Mouse (Mus musculus) lung, postnatal 0 days (tissue): ENCODE measurements at regions not wholly inside any gene's neighbourhood (a gene's known extent, or its start where the extent isn't known, plus 50 kb on each side); places are given as distances from the start of the nearest gene placed in this dataset.
A peak's percentile ranks its signal among the peaks of the same experiment; 100 is the strongest.
"Not testable (repeated sequence)": the region's sequence is repeated elsewhere in the genome, so short reads cannot be mapped to it uniquely, and the experiment has no call there.

Experiments used
- ATAC-seq: fragments of 200-750 bp; cut with Nextera tagmentation; 2 replicates; pipeline ENCODE4 v1.8.0; 2017; ENCODE audit warnings: moderate library complexity
- DNase-seq: peaks from one replicate; pipeline ENCODE4 v3.0.0-alpha.2; 2016; ENCODE audit warnings: low spot score
- H3K27ac ChIP-seq: fragments of 300-500 bp; sonication (generic); 2 replicates; pipeline ENCODE4 v1.5.1; 2014; ENCODE audit warnings: antibody characterized with exemption, mild to moderate bottlenecking, low read length, mixed read lengths
- H3K27me3 ChIP-seq: fragments of 300-500 bp; sonication (generic); replicated peaks from 2 replicates; pipeline ENCODE4 v1.6.1; 2014; ENCODE audit warnings: low read length, mixed read lengths; ENCODE audit not compliant: insufficient read depth
- H3K36me3 ChIP-seq: fragments of 300-500 bp; sonication (generic); 2 replicates; pipeline ENCODE4 v1.6.1; 2014; ENCODE audit warnings: low read length, mixed read lengths; ENCODE audit not compliant: insufficient read depth
- H3K4me1 ChIP-seq: fragments of 300-500 bp; sonication (generic); 2 replicates; pipeline ENCODE4 v1.6.1; 2014; ENCODE audit warnings: antibody characterized with exemption, low read depth, low read length, mixed read lengths; ENCODE audit not compliant: insufficient read depth
- H3K4me2 ChIP-seq: fragments of 300-500 bp; sonication (generic); replicated peaks from 2 replicates; pipeline ENCODE4 v1.6.1; 2014; ENCODE audit warnings: low read depth, mild to moderate bottlenecking, low read length, moderate library complexity, mixed read lengths
- H3K4me3 ChIP-seq: fragments of 300-500 bp; sonication (generic); 2 replicates; pipeline ENCODE4 v1.5.1; 2014; ENCODE audit warnings: low read depth, low read length
- H3K9ac ChIP-seq: fragments of 300-500 bp; sonication (generic); replicated peaks from 2 replicates; pipeline ENCODE4 v1.6.1; 2014; ENCODE audit warnings: low read depth, mild to moderate bottlenecking
- H3K9me3 ChIP-seq: fragments of 300-500 bp; sonication (generic); 2 replicates; pipeline ENCODE4 v1.6.1; 2016; ENCODE audit warnings: low read length, mixed read lengths
- CTCF ChIP-seq: IDR thresholded peaks from 2 replicates; pipeline ENCODE4 v1.5.1; 2016; ENCODE audit warnings: antibody characterized with exemption, mild to moderate bottlenecking
- EP300 ChIP-seq: IDR thresholded peaks from 2 replicates; pipeline ENCODE4 v1.6.1; 2016; ENCODE audit warnings: antibody characterized with exemption, mild to moderate bottlenecking, control low read depth
- WGBS: fragments of 180-500 bp; shearing (Covaris S2); extraction: QIAGEN DNeasy Blood & Tissue Kit; methylation state at CpG from one replicate; pipeline ENCODE4 v1.1.7; 2014; 5-methylcytosine and 5-hydroxymethylcytosine counted together

DNA sequence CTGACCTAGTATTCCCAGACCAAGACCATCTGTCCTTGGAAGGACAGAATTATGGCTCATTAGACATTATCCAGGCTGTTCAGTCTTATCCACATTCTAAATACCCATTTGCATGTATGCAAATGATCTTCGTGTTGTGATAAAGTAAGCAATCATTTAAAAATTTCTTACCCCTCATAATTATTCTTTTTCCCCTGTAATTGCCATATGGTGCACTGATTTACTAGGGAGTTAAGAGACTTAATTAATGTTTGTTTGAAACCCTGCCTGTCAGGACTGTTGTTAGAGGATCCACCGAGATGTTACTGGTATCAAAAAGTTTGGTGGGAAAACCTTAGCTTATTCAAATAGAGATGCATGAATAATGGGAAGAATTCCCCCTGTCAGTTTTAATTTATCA, 103.2 kb upstream of the Galnt18 start:
- no peak for ATAC-seq
- 74% methylated on average over 2 of the region's 2 CpGs for WGBS
- TF ChIP-seq EP300 (no peak), CTCF (no peak)

DNA sequence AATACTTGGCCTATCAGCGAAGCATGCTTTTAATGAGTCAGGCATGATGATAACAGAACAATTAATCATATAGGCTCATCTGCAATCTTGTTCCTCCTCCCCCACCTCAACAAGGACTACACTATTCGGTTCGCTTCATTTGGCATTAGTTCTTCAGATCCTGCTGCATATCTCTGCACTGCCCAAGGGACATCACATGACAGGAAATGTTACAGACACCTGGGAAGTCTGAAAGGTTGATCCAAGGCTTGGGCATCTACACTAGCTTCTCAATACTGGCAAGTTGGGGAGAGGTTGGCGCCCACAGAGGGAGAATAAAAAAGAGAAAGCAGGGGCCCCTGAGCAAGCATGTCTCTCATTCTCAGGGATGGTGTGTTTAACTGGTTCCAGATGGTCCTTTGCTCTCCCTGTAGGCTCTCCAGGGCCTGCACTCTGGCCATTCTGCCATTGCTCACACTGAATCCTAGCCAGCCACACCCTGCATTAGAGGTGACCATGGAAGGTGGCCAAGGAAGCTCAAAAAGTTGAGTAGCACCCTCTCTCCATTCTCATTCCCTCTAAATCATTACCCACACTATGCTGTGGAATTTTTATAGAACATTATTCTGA, 100.4 kb upstream of the Galnt18 start:
- Histone ChIP-seq H3K9me3 (no peaks in the 10 kb centered on the region), H3K9ac (no peak overlapping the region), H3K27me3 (no peaks in the 10 kb centered on the region), H3K4me1 (no peaks in the 10 kb centered on the region), H3K4me3 (no peak overlapping the region), H3K27ac (no peak overlapping the region), H3K36me3 (no peaks in the 10 kb centered on the region), H3K4me2 (no peak overlapping the region)
- no peak for DNase-seq
- ATAC-seq: no peak
- 57% methylated on average over 4 of the region's 4 CpGs for WGBS
- no peak for TF ChIP-seq CTCF
- TF ChIP-seq EP300: no peak

More for the DNA sequence above, 103.2 kb upstream of the Galnt18 start:
- H3K4me1 ChIP-seq: no peaks in the 10 kb centered on the region
- H3K9me3 ChIP-seq: no peaks in the 10 kb centered on the region
- no peaks in the 10 kb centered on the region for H3K36me3 ChIP-seq
- no peak overlapping the region for H3K4me3 ChIP-seq
- no peak overlapping the region for H3K4me2 ChIP-seq
- no peak overlapping the region for H3K9ac ChIP-seq
- no peak for DNase-seq
- no peak overlapping the region for H3K27ac ChIP-seq
- H3K27me3 ChIP-seq: no peaks in the 10 kb centered on the region

DNA sequence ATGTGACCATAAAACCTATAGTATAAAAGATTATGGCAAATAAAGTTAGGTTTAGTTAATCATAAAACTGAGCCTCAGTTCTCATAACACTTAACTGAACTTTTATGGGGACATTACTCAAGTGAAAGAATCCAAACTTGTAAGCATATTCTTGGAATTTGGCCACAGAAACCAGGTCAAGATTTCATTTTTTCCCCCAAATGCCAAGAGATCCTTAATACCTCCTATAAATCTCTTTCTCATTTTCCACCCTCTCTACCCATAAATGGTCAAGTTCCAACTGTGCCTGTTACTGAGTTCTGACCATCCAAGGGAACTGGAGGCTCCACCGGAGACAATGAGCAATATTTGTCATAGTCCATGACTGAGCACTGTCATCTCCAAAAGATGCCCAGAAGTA, 97.8 kb upstream of the Galnt18 start:
- DNase-seq: no peak
- Histone ChIP-seq H3K4me3 (no peak overlapping the region), H3K4me2 (no peak overlapping the region), H3K27ac (no peak overlapping the region), H3K27me3 (no peaks in the 10 kb centered on the region), H3K4me1 (no peaks in the 10 kb centered on the region), H3K9ac (no peak overlapping the region), H3K9me3 (no peaks in the 10 kb centered on the region), H3K36me3 (no peaks in the 10 kb centered on the region)
- TF ChIP-seq CTCF (no peak), EP300 (no peak)
- 63% methylated on average over 1 of the region's 1 CpGs for WGBS
- no peak for ATAC-seq

- Histone ChIP-seq H3K4me3 (no peak overlapping the region), H3K9ac (no peak overlapping the region), H3K4me2 (no peak overlapping the region), H3K9me3 (no peaks in the 10 kb centered on the region), H3K4me1 (no peaks in the 10 kb centered on the region), H3K27ac (no peak overlapping the region), H3K27me3 (no peaks in the 10 kb centered on the region), H3K36me3 (no peaks in the 10 kb centered on the region)
- DNase-seq: no peak
- TF ChIP-seq CTCF (no peak), EP300 (no peak)
- ATAC-seq: no peak
- 88% methylated on average over 1 of the region's 1 CpGs for WGBS
Measured at GRCm38 (mm10) chr7:111875949-111876348, 96.2 kb upstream of the Galnt18 start.

- TF ChIP-seq EP300 (no peak), CTCF (no peak)
- WGBS: 92% methylated on average over 6 of the region's 6 CpGs
- DNase-seq: no peak
Measured at GRCm38 (mm10) chr7:111869337-111869736, 89.6 kb upstream of the Galnt18 start.

GRCm38 (mm10) chr7:111863035-111863434, 83.3 kb upstream of the Galnt18 start:
- ATAC-seq (no peak), DNase-seq (no peak)
- no peak overlapping the region for H3K27ac ChIP-seq
- H3K4me2 ChIP-seq: no peak overlapping the region
- H3K4me1 ChIP-seq: no peaks in the 10 kb centered on the region
- H3K9ac ChIP-seq: no peak overlapping the region
- no peaks in the 10 kb centered on the region for H3K9me3 ChIP-seq
- TF ChIP-seq EP300 (no peak), CTCF (no peak)
- WGBS: 60% methylated on average over 8 of the region's 8 CpGs
- no peak overlapping the region for H3K4me3 ChIP-seq
- H3K27me3 ChIP-seq: no peaks in the 10 kb centered on the region
- no peaks in the 10 kb centered on the region for H3K36me3 ChIP-seq

More at GRCm38 (mm10) chr7:111869337-111869736, 89.6 kb upstream of the Galnt18 start:
- Histone ChIP-seq H3K4me1 (no peaks in the 10 kb centered on the region), H3K4me2 (no peak overlapping the region), H3K27ac (no peak overlapping the region), H3K36me3 (no peaks in the 10 kb centered on the region), H3K9ac (no peak overlapping the region), H3K4me3 (no peak overlapping the region), H3K27me3 (no peaks in the 10 kb centered on the region), H3K9me3 (no peaks in the 10 kb centered on the region)
- ATAC-seq: no peak

GRCm38 (mm10) chr7:111858291-111858690, 78.5 kb upstream of the Galnt18 start:
- not testable (repeated sequence) for H3K9ac ChIP-seq, H3K4me3 ChIP-seq, H3K27me3 ChIP-seq, H3K4me1 ChIP-seq, H3K36me3 ChIP-seq, H3K27ac ChIP-seq, H3K4me2 ChIP-seq, DNase-seq, H3K9me3 ChIP-seq, ATAC-seq
- 81% methylated on average over 8 of the region's 8 CpGs for WGBS
- TF ChIP-seq CTCF: peak; percentile 52
